10 mouse cellular contexts compared by ENCODE assay signal in genomic region chr8:26962976-26963720, GRCm38 (mm10). TPM values are rescaled to one million over a fixed set of nuclear protein-coding genes. Genes with fewer than 3 reads are reported as not detected.
DNase-seq lines count a peak whose midpoint lies in the region; ATAC-seq lines count a peak whose summit lies in the region.
"Had no signal": no experiment of that assay in that cellular context is flagged by ENCODE, and none has a peak within 500 bp of the region (broad histone marks: within the 10 kb centered on the region; RNA-seq: fewer than 3 reads in every experiment).

No protein-coding gene starts in this region.

- H3K27ac ChIP-seq in heart, embryonic 14.5 days (replicated peaks in 1 of 2; ENCODE audit: control insufficient read depth in 1 of 2, insufficient read depth in 1 of 2, low read depth in 2 of 2, low read length in 2 of 2) = peak overlapping the region; percentile 50 to 67
- H3K27ac ChIP-seq in liver, embryonic 15.5 days (replicated peaks) = no peak overlapping the region

- H3K27me3 ChIP-seq in heart, embryonic 14.5 days (ENCODE audit: control insufficient read depth, insufficient read depth, low read length) = no peaks in the 10 kb centered on the region
- H3K27me3 ChIP-seq in liver, embryonic 15.5 days = 0 out of 2 replicates have a peak, but pooled peaks cover 3% of the 10 kb centered on the region

- no peak overlapping the region for H3K4me2 ChIP-seq in heart, embryonic 14.5 days (ENCODE audit: low read length)
- no peak overlapping the region for H3K4me2 ChIP-seq in liver, embryonic 15.5 days
- H3K4me2 ChIP-seq: midbrain, embryonic 11.5 days had no signal

- no peak overlapping the region; the same call in 1 of the 2 replicates for H3K9ac ChIP-seq in heart, embryonic 14.5 days (ENCODE audit: low read length)
- H3K9ac ChIP-seq in liver, embryonic 15.5 days = no peak overlapping the region

- H3K36me3 ChIP-seq in heart, embryonic 14.5 days (ENCODE audit: control insufficient read depth, insufficient read depth, low read length) = no peaks in the 10 kb centered on the region
- H3K36me3 ChIP-seq in liver, embryonic 15.5 days (replicated peaks) = no peaks in the 10 kb centered on the region

- 37% methylated on average over 16 of the region's 16 CpGs for WGBS in heart, embryonic 14.5 days
- 28% methylated on average over 16 of the region's 16 CpGs for WGBS in liver, embryonic 15.5 days (ENCODE audit: insufficient replicate concordance)

- H3K9me3 ChIP-seq in heart, embryonic 14.5 days (ENCODE audit: control insufficient read depth, low read length) = 0 out of 2 replicates have a peak, but pooled peaks cover 3% of the 10 kb centered on the region
- H3K9me3 ChIP-seq in liver, embryonic 15.5 days (replicated peaks) = no peaks in the 10 kb centered on the region

- DNase-seq in heart, postnatal 36 days = no peak
- peak; percentile 51 to 57 for DNase-seq in adrenal gland, postnatal 36 days
- no peak for DNase-seq in frontal cortex, postnatal 36 days (ENCODE audit: low spot score in 2 of 2)
- no peak for DNase-seq in thymus, postnatal 0 days (ENCODE audit: low spot score)
- no peak for DNase-seq in layer of hippocampus, adult 9-10 months (ENCODE audit: low spot score)
- DNase-seq: cerebellum, adult 18-20 months had no signal

- intact Hi-C loops in heart, postnatal 36 days (cut with DNase I) = no loop called here

- peaks cover 20 to 29% of the 10 kb centered on the region in 2 experiments for H3K4me1 ChIP-seq in heart, embryonic 14.5 days (ENCODE audit: control insufficient read depth in 2 of 2, insufficient read depth in 2 of 2, low read length in 2 of 2)
- peaks cover 11% of the 10 kb centered on the region for H3K4me1 ChIP-seq in liver, embryonic 15.5 days (replicated peaks)

- no peak overlapping the region for H3K4me3 ChIP-seq in heart, embryonic 14.5 days (ENCODE audit: control insufficient read depth in 1 of 2, insufficient read depth in 1 of 2, low read depth in 1 of 2, low read length in 2 of 2)
- H3K4me3 ChIP-seq in liver, embryonic 15.5 days (replicated peaks) = no peak overlapping the region

- ATAC-seq in heart, embryonic 14.5 days (ENCODE audit: insufficient number of reproducible peaks, insufficient read depth, low FRiP score, low read depth) = peak; percentile 40; the same call in 1 of the 2 replicates
- ATAC-seq in CD4-positive, CD25-positive, alpha-beta regulatory T cell, adult 4 months = peak; percentile 78
- peak; percentile 37; the same call in 1 of the 2 replicates for ATAC-seq in liver, embryonic 15.5 days (ENCODE audit: insufficient read depth)

RNA-seq across cellular contexts. Expression of gene Zfp703, which starts 14.0 kb away (rescaled TPM):
- 5.9 and 6.8 TPM in 2 replicates for polyA plus RNA-seq in heart, embryonic 14.5 days (2014; fragmentation: Nextera tagmentation; extraction: Ambion mirVana)
- total RNA-seq in heart, postnatal 36 days (2021) = 10 to 100 TPM; 17.2 to 18.9 TPM
- polyA plus RNA-seq in CD4-positive, CD25-positive, alpha-beta regulatory T cell, adult 4 months (2017; shearing (Covaris generic)) = 1 to 10 TPM; 1.4 to 2.6 TPM
- total RNA-seq in adrenal gland, postnatal 36 days (2021) = 100 to 1,000 TPM in 1 of 2 experiments, 10 to 100 TPM in 1; 95.8 to 164 TPM
- polyA plus RNA-seq in liver, embryonic 15.5 days (2015; fragmentation: Nextera tagmentation; extraction: Ambion mirVana) = 1.7 and 1.9 TPM in 2 replicates
- 12.9 and 14.7 TPM in 2 replicates for polyA plus RNA-seq in thymus, postnatal 0 days (2015; fragmentation: Nextera tagmentation; extraction: Ambion mirVana)

Comparison
In these comparisons a context has a peak if more than half of its experiments do, and no peak if none do; other contexts are left out.
1. DNase-seq: peak in adrenal gland, postnatal 36 days (2 of 2); none in heart, postnatal 36 days (0 of 2), frontal cortex, postnatal 36 days (0 of 2), thymus, postnatal 0 days (single experiment) and layer of hippocampus, adult 9-10 months (single experiment).
2. Peak in every context shown above with its lines, with median percentiles within 50 percentile points of each other: ATAC-seq.